Mouse (Mus musculus) hindbrain, embryonic 15.5 days (tissue): Measurements from ENCODE around the gene Hdac4. TPM values are rescaled to one million over a fixed set of nuclear protein-coding genes. Genes with fewer than 3 reads are reported as not detected.

ENCODE experiments used
- ATAC-seq: fragments of 200-750 bp; cut with Nextera tagmentation; 2 replicates; pipeline ENCODE4 v1.8.0; 2017; ENCODE audit warnings: low read depth, moderate number of reproducible peaks, moderate TSS enrichment; ENCODE audit not compliant: low FRiP score
- H3K27ac ChIP-seq: fragments of 300-500 bp; sonication (generic); replicated peaks from 2 replicates; pipeline ENCODE4 v1.5.1; 2015; ENCODE audit warnings: mild to moderate bottlenecking, inconsistent platforms
- H3K27me3 ChIP-seq: fragments of 300-500 bp; sonication (generic); 2 replicates; pipeline ENCODE4 v1.6.1; 2015; ENCODE audit warnings: control low read depth, inconsistent platforms
- H3K36me3 ChIP-seq: fragments of 300-500 bp; sonication (generic); 2 replicates; pipeline ENCODE4 v1.6.1; 2015; ENCODE audit warnings: control low read depth, inconsistent platforms
- H3K4me1 ChIP-seq: fragments of 300-500 bp; sonication (generic); replicated peaks from 2 replicates; pipeline ENCODE4 v1.6.1; 2015; ENCODE audit warnings: control low read depth, inconsistent platforms
- H3K4me2 ChIP-seq: fragments of 300-500 bp; sonication (generic); 2 replicates; pipeline ENCODE4 v1.6.1; 2015; ENCODE audit warnings: moderate library complexity, mild to moderate bottlenecking, inconsistent platforms
- H3K4me3 ChIP-seq: fragments of 300-500 bp; sonication (generic); 2 replicates; pipeline ENCODE4 v1.5.1; 2015; ENCODE audit warnings: mild to moderate bottlenecking, inconsistent platforms
- H3K9ac ChIP-seq: fragments of 300-500 bp; sonication (generic); 2 replicates; pipeline ENCODE4 v1.6.1; 2015; ENCODE audit warnings: inconsistent platforms
- H3K9me3 ChIP-seq: fragments of 300-500 bp; sonication (generic); 2 replicates; pipeline ENCODE4 v1.6.1; 2016; ENCODE audit warnings: control low read depth, inconsistent platforms
- WGBS: fragments of 180-500 bp; shearing (Covaris S2); methylation state at CpG from one replicate; pipeline ENCODE4 v1.1.7; 2015; 5-methylcytosine and 5-hydroxymethylcytosine counted together
- polyA plus RNA-seq: library from polyadenylated mRNA; unstranded; fragments of >200 nt; fragmentation: Nextera tagmentation; extraction: Ambion mirVana; gene quantifications from 2 replicates; pipeline ENCODE4 v1.2.1, GENCODE M21; 2015

Gene Hdac4
- polyA plus RNA-seq, 1 experiment from 2014 or later: 32.4 TPM

DNA sequence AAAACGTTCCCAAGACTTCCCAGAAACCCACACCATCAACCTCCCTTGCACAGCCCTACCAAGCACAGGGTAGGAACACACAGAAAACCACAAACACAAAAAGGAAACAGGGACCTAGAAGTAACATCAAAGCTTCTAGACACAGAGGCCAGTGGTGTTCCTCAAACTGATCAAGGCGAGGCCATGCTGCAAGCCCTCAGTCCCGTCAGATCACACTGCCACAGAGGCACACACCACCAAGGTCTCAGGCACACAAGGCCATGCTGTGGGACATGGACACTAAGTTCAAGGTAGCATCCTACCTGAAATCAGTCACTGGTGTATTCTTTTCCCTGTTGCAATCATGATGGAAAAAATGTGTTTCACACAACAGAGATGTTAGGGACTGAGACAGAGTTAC is 90.8 kb downstream of the Hdac4 start:
- Histone ChIP-seq H3K27ac (no peak overlapping the region), H3K9me3 (no peaks in the 10 kb centered on the region), H3K36me3 (no peaks in the 10 kb centered on the region), H3K4me2 (no peak overlapping the region), H3K27me3 (no peaks in the 10 kb centered on the region), H3K9ac (no peak overlapping the region), H3K4me1 (peaks cover 20% of the 10 kb centered on the region), H3K4me3 (no peak overlapping the region)
- WGBS: 95% methylated on average over 3 of the region's 3 CpGs
- no peak for ATAC-seq

GRCm38 (mm10) chr1:92103971-92104370 is 91.5 kb downstream of the Hdac4 start:
- H3K9me3 ChIP-seq: no peaks in the 10 kb centered on the region
- no peak for ATAC-seq
- H3K27me3 ChIP-seq: no peaks in the 10 kb centered on the region
- H3K36me3 ChIP-seq: no peaks in the 10 kb centered on the region
- H3K4me2 ChIP-seq: no peak overlapping the region
- H3K9ac ChIP-seq: no peak overlapping the region
- no peak overlapping the region for H3K4me3 ChIP-seq
- peaks cover 22% of the 10 kb centered on the region for H3K4me1 ChIP-seq
- no peak overlapping the region for H3K27ac ChIP-seq

- Histone ChIP-seq H3K9ac (no peak overlapping the region), H3K4me2 (no peak overlapping the region), H3K27me3 (no peaks in the 10 kb centered on the region), H3K36me3 (no peaks in the 10 kb centered on the region), H3K9me3 (no peaks in the 10 kb centered on the region), H3K4me3 (no peak overlapping the region), H3K4me1 (peaks cover 22% of the 10 kb centered on the region), H3K27ac (no peak overlapping the region)
- no peak for ATAC-seq
- 79% methylated on average over 3 of the region's 3 CpGs for WGBS
Measured at GRCm38 (mm10) chr1:92103377-92103776, 92.1 kb downstream of the Hdac4 start.

DNA sequence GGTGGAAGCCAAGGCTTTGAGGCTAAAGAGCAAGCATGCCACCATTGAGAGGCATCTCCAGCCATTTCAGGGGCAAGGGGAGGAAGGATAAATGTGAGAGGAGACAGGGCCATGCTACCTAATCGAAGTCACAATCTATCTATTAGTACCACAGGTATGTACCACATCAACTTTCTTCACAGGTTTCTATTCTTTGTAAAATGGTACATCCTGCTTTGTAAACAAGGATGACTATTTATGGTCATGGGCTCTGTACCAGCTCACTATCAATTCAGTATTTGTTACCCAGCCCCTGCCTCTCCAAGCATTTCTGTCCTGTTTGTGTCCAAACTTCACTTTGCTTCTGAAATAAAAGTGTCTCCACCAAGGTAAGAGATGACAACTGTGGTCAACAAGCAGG is 92.7 kb downstream of the Hdac4 start:
- Histone ChIP-seq H3K9me3 (no peaks in the 10 kb centered on the region), H3K27me3 (no peaks in the 10 kb centered on the region), H3K4me3 (no peak overlapping the region), H3K4me1 (peaks cover 22% of the 10 kb centered on the region), H3K4me2 (no peak overlapping the region), H3K9ac (no peak overlapping the region), H3K36me3 (no peaks in the 10 kb centered on the region), H3K27ac (no peak overlapping the region)
- WGBS: 100% methylated on average over 1 of the region's 1 CpGs
- ATAC-seq: no peak

- 57% methylated on average over 4 of the region's 4 CpGs for WGBS
- no peak overlapping the region for H3K4me2 ChIP-seq
- no peak for ATAC-seq
- H3K9ac ChIP-seq: no peak overlapping the region
- peaks cover 15% of the 10 kb centered on the region for H3K4me1 ChIP-seq
- no peak overlapping the region for H3K4me3 ChIP-seq
- H3K27me3 ChIP-seq: no peaks in the 10 kb centered on the region
- no peak overlapping the region; the same call in 1 of the 2 replicates for H3K27ac ChIP-seq
- no peaks in the 10 kb centered on the region for H3K9me3 ChIP-seq
- no peaks in the 10 kb centered on the region for H3K36me3 ChIP-seq
Measured at GRCm38 (mm10) chr1:92100371-92100891, 95.1 kb downstream of the Hdac4 start.

- WGBS: 82% methylated on average over 4 of the region's 4 CpGs
- Histone ChIP-seq H3K36me3 (no peaks in the 10 kb centered on the region), H3K4me3 (no peak overlapping the region), H3K27ac (no peak overlapping the region), H3K9me3 (no peaks in the 10 kb centered on the region), H3K9ac (no peak overlapping the region), H3K4me1 (peaks cover 15% of the 10 kb centered on the region), H3K27me3 (no peaks in the 10 kb centered on the region), H3K4me2 (no peak overlapping the region)
- ATAC-seq: no peak
Measured at GRCm38 (mm10) chr1:92099964-92100363, 95.5 kb downstream of the Hdac4 start.

DNA sequence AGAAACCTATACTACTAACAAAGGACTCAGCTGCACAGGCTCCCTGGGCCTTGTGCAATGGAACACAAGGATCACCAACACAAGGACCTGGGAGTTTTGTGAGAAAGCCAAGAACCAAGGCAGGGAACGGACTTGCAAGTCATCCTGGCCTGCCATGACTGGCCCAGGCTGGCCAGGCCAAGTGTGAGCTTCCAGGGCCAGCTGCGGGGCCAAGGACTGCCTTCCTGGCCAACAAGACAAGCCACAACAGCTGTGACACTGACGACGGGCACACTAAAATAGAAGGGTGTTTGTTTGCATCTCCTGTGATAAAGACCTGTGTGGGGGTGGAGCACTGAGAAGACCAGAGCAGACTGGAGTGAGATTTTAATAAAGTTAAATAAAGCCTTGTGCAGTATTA is 96.0 kb downstream of the Hdac4 start:
- Histone ChIP-seq H3K27ac (no peak overlapping the region), H3K4me1 (peaks cover 15% of the 10 kb centered on the region)
- ATAC-seq: no peak

GRCm38 (mm10) chr1:92098456-92098855 is 97.0 kb downstream of the Hdac4 start:
- Histone ChIP-seq H3K9me3 (no peaks in the 10 kb centered on the region), H3K4me3 (no peak overlapping the region), H3K4me2 (no peak overlapping the region), H3K27ac (no peak overlapping the region), H3K9ac (no peak overlapping the region), H3K4me1 (peaks cover 15% of the 10 kb centered on the region), H3K36me3 (no peaks in the 10 kb centered on the region), H3K27me3 (no peaks in the 10 kb centered on the region)
- no peak for ATAC-seq
- 71% methylated on average over 3 of the region's 3 CpGs for WGBS

More for the DNA sequence above, 96.0 kb downstream of the Hdac4 start:
- Histone ChIP-seq H3K9me3 (no peaks in the 10 kb centered on the region), H3K36me3 (no peaks in the 10 kb centered on the region), H3K4me2 (no peak overlapping the region), H3K9ac (no peak overlapping the region), H3K27me3 (no peaks in the 10 kb centered on the region), H3K4me3 (no peak overlapping the region)
- 78% methylated on average over 4 of the region's 4 CpGs for WGBS

DNA sequence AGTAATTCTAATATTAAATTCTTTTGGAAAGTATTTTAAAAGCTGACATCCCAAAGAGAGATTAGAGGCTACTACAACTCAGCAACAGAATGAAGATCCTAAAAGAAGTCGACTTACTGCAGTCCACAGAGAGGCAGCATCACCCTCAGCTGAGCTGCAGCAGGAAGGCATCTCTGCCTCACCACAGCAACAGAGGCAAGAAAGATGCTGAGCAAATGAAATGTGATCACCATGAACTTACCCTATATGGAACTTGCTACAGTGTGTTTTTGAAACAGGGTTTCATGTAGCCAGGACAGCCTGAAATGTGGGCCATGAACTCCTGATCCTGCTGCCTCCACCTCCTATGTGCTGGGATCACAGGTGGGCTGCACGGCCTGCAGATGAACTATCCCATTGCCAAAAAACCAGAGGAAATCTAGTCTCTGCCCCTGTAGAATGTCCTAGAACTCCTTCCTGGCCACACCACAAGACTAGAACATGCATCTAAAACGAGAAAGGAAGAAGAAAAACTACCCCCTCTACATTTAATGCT is 98.4 kb downstream of the Hdac4 start:
- H3K36me3 ChIP-seq: no peaks in the 10 kb centered on the region
- no peak overlapping the region for H3K9ac ChIP-seq
- no peak for ATAC-seq
- H3K9me3 ChIP-seq: no peaks in the 10 kb centered on the region
- H3K27me3 ChIP-seq: no peaks in the 10 kb centered on the region
- no peak overlapping the region for H3K27ac ChIP-seq
- H3K4me3 ChIP-seq: no peak overlapping the region
- 81% methylated on average over 3 of the region's 3 CpGs for WGBS
- peaks cover 15% of the 10 kb centered on the region for H3K4me1 ChIP-seq
- H3K4me2 ChIP-seq: no peak overlapping the region

DNA sequence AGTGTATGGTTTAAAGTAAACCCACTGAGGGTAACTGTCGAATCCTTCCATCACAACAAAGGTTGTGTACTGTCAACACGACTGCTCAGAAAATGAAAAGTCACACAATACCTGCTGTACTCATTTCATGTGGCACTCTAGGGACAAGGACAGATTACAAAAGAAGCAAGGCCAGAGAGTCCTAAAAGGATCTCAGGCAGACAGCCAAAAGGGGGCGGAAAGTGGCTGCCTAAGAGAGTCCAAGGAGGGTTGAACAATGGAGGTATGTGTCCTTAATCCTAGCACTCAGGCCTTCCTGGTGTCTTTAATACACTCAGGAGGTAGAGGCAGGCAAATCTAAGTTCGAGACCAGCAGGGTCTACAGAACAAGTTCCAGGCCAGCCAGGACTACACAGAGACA is 103.2 kb downstream of the Hdac4 start:
- no peak for ATAC-seq
- Histone ChIP-seq H3K27me3 (no peaks in the 10 kb centered on the region), H3K4me3 (no peak overlapping the region), H3K4me1 (0 out of 2 replicates have a peak, but pooled peaks cover 5% of the 10 kb centered on the region), H3K9ac (no peak overlapping the region), H3K9me3 (no peaks in the 10 kb centered on the region), H3K36me3 (no peaks in the 10 kb centered on the region), H3K4me2 (no peak overlapping the region), H3K27ac (no peak overlapping the region)
- WGBS: 84% methylated on average over 4 of the region's 4 CpGs

- Histone ChIP-seq H3K4me2 (no peak overlapping the region), H3K36me3 (no peaks in the 10 kb centered on the region), H3K9me3 (no peaks in the 10 kb centered on the region), H3K9ac (no peak overlapping the region), H3K27ac (no peak overlapping the region), H3K4me1 (peaks cover 23% of the 10 kb centered on the region), H3K4me3 (no peak overlapping the region), H3K27me3 (no peaks in the 10 kb centered on the region)
- no peak for ATAC-seq
- WGBS: 90% methylated on average over 2 of the region's 2 CpGs
Measured at GRCm38 (mm10) chr1:92087821-92088220, 107.7 kb downstream of the Hdac4 start.

DNA sequence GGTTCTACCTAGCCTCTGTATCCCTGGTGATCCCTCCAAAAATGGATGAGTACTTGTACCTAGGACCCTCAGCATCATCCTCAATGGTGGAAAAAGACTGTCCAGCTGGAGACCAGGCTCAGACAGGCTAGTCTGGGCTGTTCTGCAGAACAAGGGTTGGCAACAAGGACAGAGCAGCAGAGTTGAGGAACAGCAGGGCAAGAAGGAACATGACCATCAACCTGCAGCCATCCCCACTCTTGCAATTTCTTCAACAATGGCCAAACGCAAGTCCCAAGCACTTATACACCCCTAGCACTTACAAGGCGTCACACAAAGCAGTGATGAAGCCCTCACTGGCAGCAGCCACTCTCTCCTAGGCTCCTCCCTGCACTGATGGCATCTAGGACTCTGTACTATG is 108.2 kb downstream of the Hdac4 start:
- H3K9ac ChIP-seq: no peak overlapping the region
- H3K4me1 ChIP-seq: peaks cover 25% of the 10 kb centered on the region
- WGBS: 91% methylated on average over 2 of the region's 2 CpGs
- no peaks in the 10 kb centered on the region for H3K36me3 ChIP-seq
- H3K27me3 ChIP-seq: no peaks in the 10 kb centered on the region
- H3K4me2 ChIP-seq: no peak overlapping the region
- no peak overlapping the region for H3K4me3 ChIP-seq
- H3K27ac ChIP-seq: no peak overlapping the region
- no peak for ATAC-seq
- no peaks in the 10 kb centered on the region for H3K9me3 ChIP-seq

DNA sequence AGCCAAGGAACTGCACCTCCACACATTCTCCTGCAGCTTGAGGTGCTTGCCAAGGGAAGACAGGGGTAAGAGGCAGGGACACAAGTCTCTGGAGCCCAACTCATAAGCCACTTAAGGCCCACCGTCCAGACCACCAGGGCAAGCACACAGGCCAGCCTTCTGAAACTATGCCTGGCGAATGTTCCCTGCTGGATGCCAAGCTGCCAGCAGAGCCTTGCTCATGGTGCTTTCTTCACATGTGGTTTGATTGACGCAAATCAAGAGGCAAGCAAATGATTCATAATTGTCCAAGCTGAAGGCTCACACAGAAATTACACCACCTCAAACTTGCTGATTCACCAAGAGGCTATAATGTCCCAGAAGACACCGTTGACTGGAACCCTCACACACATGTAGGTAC is 108.7 kb downstream of the Hdac4 start:
- Histone ChIP-seq H3K27ac (no peak overlapping the region; the same call in 1 of the 2 replicates), H3K4me2 (no peak overlapping the region), H3K4me1 (peaks cover 25% of the 10 kb centered on the region), H3K36me3 (no peaks in the 10 kb centered on the region), H3K9me3 (no peaks in the 10 kb centered on the region), H3K9ac (no peak overlapping the region), H3K4me3 (no peak overlapping the region), H3K27me3 (no peaks in the 10 kb centered on the region)
- no peak for ATAC-seq
- WGBS: 80% methylated on average over 4 of the region's 4 CpGs
